Mouse (Mus musculus): Measurements from ENCODE around the gene Cacnb1. TPM values are rescaled to one million over a fixed set of nuclear protein-coding genes. Genes with fewer than 3 reads are reported as not detected.

Gene Cacnb1
- polyA plus RNA-seq, 1 experiment from 2014 or later = 37.1 TPM

- Histone ChIP-seq H3K4me3 (ENCODE audit: low read depth, low read length) (no peak overlapping the region), H3K36me3 (ENCODE audit: control insufficient read depth, insufficient read depth, low read length) (peaks cover 8% of the 10 kb centered on the region; the same call in 1 of the 2 replicates), H3K9ac (replicated peaks; ENCODE audit: low read depth, low read length) (no peak overlapping the region), H3K27ac (ENCODE audit: low read depth, low read length) (no peak overlapping the region), H3K9me3 (ENCODE audit: control insufficient read depth, low read length) (no peaks in the 10 kb centered on the region), H3K4me1 (ENCODE audit: control insufficient read depth, insufficient read depth, low read length) (0 out of 2 replicates have a peak, but pooled peaks cover 11% of the 10 kb centered on the region), H3K4me2 (ENCODE audit: low read depth, low read length) (no peak overlapping the region), H3K27me3 (ENCODE audit: control insufficient read depth, insufficient read depth, low read length) (0 out of 2 replicates have a peak, but pooled peaks cover 2% of the 10 kb centered on the region)
- ATAC-seq (ENCODE audit: low read depth) = no peak
- 64% methylated on average over 7 of the region's 7 CpGs for WGBS
Measured at GRCm38 (mm10) chr11:97998898-97999608, 23.8 kb downstream of the Cacnb1 start.

GRCm38 (mm10) chr11:97998074-97998793, 24.6 kb downstream of the Cacnb1 start:
- H3K4me1 ChIP-seq (ENCODE audit: control insufficient read depth, insufficient read depth, low read length) = 0 out of 2 replicates have a peak, but pooled peaks cover 11% of the 10 kb centered on the region
- H3K9me3 ChIP-seq (ENCODE audit: control insufficient read depth, low read length) = no peaks in the 10 kb centered on the region
- H3K4me3 ChIP-seq (ENCODE audit: low read depth, low read length) = no peak overlapping the region
- H3K9ac ChIP-seq (replicated peaks; ENCODE audit: low read depth, low read length) = no peak overlapping the region
- H3K27me3 ChIP-seq (ENCODE audit: control insufficient read depth, insufficient read depth, low read length) = 0 out of 2 replicates have a peak, but pooled peaks cover 2% of the 10 kb centered on the region
- H3K36me3 ChIP-seq (ENCODE audit: control insufficient read depth, insufficient read depth, low read length) = peaks cover 8% of the 10 kb centered on the region; the same call in 1 of the 2 replicates
- H3K4me2 ChIP-seq (ENCODE audit: low read depth, low read length) = no peak overlapping the region
- 83% methylated on average over 11 of the region's 11 CpGs for WGBS
- no peak overlapping the region for H3K27ac ChIP-seq (ENCODE audit: low read depth, low read length)
- ATAC-seq (ENCODE audit: low read depth) = no peak

GRCm38 (mm10) chr11:97997387-97997960, 25.4 kb downstream of the Cacnb1 start:
- no peak overlapping the region for H3K27ac ChIP-seq (ENCODE audit: low read depth, low read length)
- H3K9me3 ChIP-seq (ENCODE audit: control insufficient read depth, low read length) = no peaks in the 10 kb centered on the region
- H3K4me1 ChIP-seq (ENCODE audit: control insufficient read depth, insufficient read depth, low read length) = 0 out of 2 replicates have a peak, but pooled peaks cover 8% of the 10 kb centered on the region
- ATAC-seq (ENCODE audit: low read depth) = no peak
- 0 out of 2 replicates have a peak, but pooled peaks cover 3% of the 10 kb centered on the region for H3K36me3 ChIP-seq (ENCODE audit: control insufficient read depth, insufficient read depth, low read length)
- no peak overlapping the region for H3K9ac ChIP-seq (replicated peaks; ENCODE audit: low read depth, low read length)
- H3K4me2 ChIP-seq (ENCODE audit: low read depth, low read length) = no peak overlapping the region
- WGBS = 77% methylated on average over 8 of the region's 8 CpGs
- no peak overlapping the region for H3K4me3 ChIP-seq (ENCODE audit: low read depth, low read length)
- H3K27me3 ChIP-seq (ENCODE audit: control insufficient read depth, insufficient read depth, low read length) = 0 out of 2 replicates have a peak, but pooled peaks cover 2% of the 10 kb centered on the region

GRCm38 (mm10) chr11:97996691-97997090, 26.1 kb downstream of the Cacnb1 start:
- Histone ChIP-seq H3K4me1 (ENCODE audit: control insufficient read depth, insufficient read depth, low read length) (0 out of 2 replicates have a peak, but pooled peaks cover 8% of the 10 kb centered on the region), H3K9me3 (ENCODE audit: control insufficient read depth, low read length) (no peaks in the 10 kb centered on the region), H3K4me2 (ENCODE audit: low read depth, low read length) (no peak overlapping the region), H3K4me3 (ENCODE audit: low read depth, low read length) (no peak overlapping the region), H3K27me3 (ENCODE audit: control insufficient read depth, insufficient read depth, low read length) (0 out of 2 replicates have a peak, but pooled peaks cover 2% of the 10 kb centered on the region), H3K27ac (ENCODE audit: low read depth, low read length) (no peak overlapping the region), H3K36me3 (ENCODE audit: control insufficient read depth, insufficient read depth, low read length) (0 out of 2 replicates have a peak, but pooled peaks cover under 1% of the 10 kb centered on the region), H3K9ac (replicated peaks; ENCODE audit: low read depth, low read length) (no peak overlapping the region)
- ATAC-seq (ENCODE audit: low read depth) = no peak
- WGBS = 82% methylated on average over 1 of the region's 1 CpGs

- Histone ChIP-seq H3K4me3 (ENCODE audit: low read depth, low read length) (peak within 1 kb of the TSS; percentile 36), H3K4me1 (ENCODE audit: control insufficient read depth, insufficient read depth, low read length) (0 out of 2 replicates have a peak, but pooled peaks cover 8% of the 10 kb centered on the region), H3K9ac (replicated peaks; ENCODE audit: low read depth, low read length) (peak within 1 kb of the TSS; percentile 28; the same call in 1 of the 2 replicates), H3K9me3 (ENCODE audit: control insufficient read depth, low read length) (no peaks in the 10 kb centered on the region), H3K27ac (ENCODE audit: low read depth, low read length) (no peak within 1 kb of the TSS; the same call in 1 of the 2 replicates), H3K27me3 (ENCODE audit: control insufficient read depth, insufficient read depth, low read length) (0 out of 2 replicates have a peak, but pooled peaks cover 2% of the 10 kb centered on the region), H3K36me3 (ENCODE audit: control insufficient read depth, insufficient read depth, low read length) (no peaks in the 10 kb centered on the region), H3K4me2 (ENCODE audit: low read depth, low read length) (peak within 1 kb of the TSS; percentile 71)
- WGBS = 2% methylated on average over 23 of the region's 26 CpGs
- peak; percentile 35 for ATAC-seq (ENCODE audit: low read depth)
Measured at GRCm38 (mm10) chr11:97995564-97996288, 27.1 kb downstream of the Cacnb1 start, which contains the start of gene Arl5c. Gene Arl5c, minus strand, starts transcription at chr11:97996181.

GRCm38 (mm10) chr11:97994539-97995100, 28.2 kb downstream of the Cacnb1 start:
- Histone ChIP-seq H3K4me2 (ENCODE audit: low read depth, low read length) (peak overlapping the region; percentile 71), H3K9me3 (ENCODE audit: control insufficient read depth, low read length) (no peaks in the 10 kb centered on the region), H3K27ac (ENCODE audit: low read depth, low read length) (no peak overlapping the region), H3K4me1 (ENCODE audit: control insufficient read depth, insufficient read depth, low read length) (0 out of 2 replicates have a peak, but pooled peaks cover 8% of the 10 kb centered on the region), H3K27me3 (ENCODE audit: control insufficient read depth, insufficient read depth, low read length) (0 out of 2 replicates have a peak, but pooled peaks cover 2% of the 10 kb centered on the region), H3K9ac (replicated peaks; ENCODE audit: low read depth, low read length) (0 out of 2 replicates have a peak overlapping the region, but pooled peaks have one; percentile 28), H3K36me3 (ENCODE audit: control insufficient read depth, insufficient read depth, low read length) (no peaks in the 10 kb centered on the region), H3K4me3 (ENCODE audit: low read depth, low read length) (peak overlapping the region; percentile 36)
- ATAC-seq (ENCODE audit: low read depth) = peak; percentile 45; the same call in 1 of the 2 replicates
- WGBS = 6% methylated on average over 13 of the region's 13 CpGs

- Histone ChIP-seq H3K9me3 (ENCODE audit: control insufficient read depth, low read length) (no peaks in the 10 kb centered on the region), H3K27me3 (ENCODE audit: control insufficient read depth, insufficient read depth, low read length) (peaks cover 21% of the 10 kb centered on the region), H3K4me2 (ENCODE audit: low read depth, low read length) (peak overlapping the region; percentile 60), H3K36me3 (ENCODE audit: control insufficient read depth, insufficient read depth, low read length) (no peaks in the 10 kb centered on the region), H3K27ac (ENCODE audit: low read depth, low read length) (peak overlapping the region; percentile 85), H3K4me3 (ENCODE audit: low read depth, low read length) (peak overlapping the region; percentile 95), H3K9ac (replicated peaks; ENCODE audit: low read depth, low read length) (peak overlapping the region; percentile 65), H3K4me1 (ENCODE audit: control insufficient read depth, insufficient read depth, low read length) (peaks cover 8% of the 10 kb centered on the region; the same call in 1 of the 2 replicates)
- WGBS = under 1% methylated on average over 26 of the region's 26 CpGs
- ATAC-seq (ENCODE audit: low read depth) = peak; percentile 90
Measured at GRCm38 (mm10) chr11:97988530-97989096, 34.2 kb downstream of the Cacnb1 start.

Measured in neural tube, embryonic 14.5 days (tissue).